Mouse (Mus musculus) CH12.LX (cell line): ENCODE data around the gene Sh3rf1. TPM values are rescaled to one million over a fixed set of nuclear protein-coding genes. Genes with fewer than 3 reads are reported as not detected.

Source experiments
- DNase-seq: peaks from one replicate; pipeline ENCODE4 v3.0.0-alpha.2; 2013; ENCODE audit errors: extremely low read depth
- H3K27ac ChIP-seq: 2 replicates; pipeline ENCODE4 v1.5.1; 2012; ENCODE audit warnings: low read depth, mild to moderate bottlenecking, control low read depth, moderate library complexity; ENCODE audit not compliant: insufficient read depth
- H3K27me3 ChIP-seq: replicated peaks from 2 replicates; pipeline ENCODE3; 2012; ENCODE audit warnings: inconsistent platforms
- H3K36me3 ChIP-seq, 2 experiments: replicated peaks in 1 of 2; 2 replicates each; pipeline versions ENCODE3 to v1.6.1; 2012; ENCODE audit warnings: inconsistent platforms in 1 of 2, low read length in 1 of 2, mild to moderate bottlenecking in 1 of 2, mixed read lengths in 1 of 2, moderate library complexity in 1 of 2; ENCODE audit not compliant: control insufficient read depth in 1 of 2, insufficient read depth in 1 of 2
- H3K4me1 ChIP-seq, 2 experiments: 2 replicates each; pipeline ENCODE4 v1.6.1; 2012; ENCODE audit warnings: inconsistent platforms in 1 of 2, moderate library complexity in 1 of 2; ENCODE audit not compliant: insufficient read depth in 2 of 2, control insufficient read depth in 1 of 2
- H3K4me2 ChIP-seq: 2 replicates; pipeline ENCODE4 v1.6.1; 2012; ENCODE audit warnings: low read depth, mild to moderate bottlenecking, control low read depth; ENCODE audit not compliant: poor library complexity, insufficient read depth, severe bottlenecking
- H3K4me3 ChIP-seq, 3 experiments: fragments of 150-350 bp in 1 of 3; sonication (generic) in 1 of 3; replicated peaks in 1 of 3; 2 replicates each; pipeline versions ENCODE3 to v1.5.1; 2011 to 2012; ENCODE audit warnings: low read depth in 2 of 3, low read length in 2 of 3, mild to moderate bottlenecking in 2 of 3, moderate library complexity in 2 of 3, control low read depth in 1 of 3, improper control_type of control experiment in 1 of 3, inconsistent platforms in 1 of 3, mixed read lengths in 1 of 3; ENCODE audit not compliant: poor library complexity in 1 of 3
- H3K79me2 ChIP-seq: replicated peaks from 2 replicates; pipeline ENCODE4 v1.6.1; 2012; ENCODE audit warnings: mild to moderate bottlenecking, moderate library complexity; ENCODE audit not compliant: control insufficient read depth, poor library complexity, insufficient read depth, severe bottlenecking; ENCODE audit errors: extremely low read depth
- H3K9ac ChIP-seq: 2 replicates; pipeline ENCODE4 v1.6.1; 2012; ENCODE audit warnings: low read depth, mild to moderate bottlenecking, control low read depth, moderate library complexity; ENCODE audit not compliant: insufficient read depth
- H3K9me3 ChIP-seq: replicated peaks from 2 replicates; pipeline ENCODE3; 2012; ENCODE audit warnings: low read length, inconsistent platforms, mixed read lengths
- BHLHE40 ChIP-seq: IDR thresholded peaks from 2 replicates; pipeline ENCODE4 v1.6.1; 2011; ENCODE audit warnings: mild to moderate bottlenecking, low read depth, low read length, improper control_type of control experiment
- CHD1 ChIP-seq: IDR thresholded peaks from 2 replicates; pipeline ENCODE4 v1.6.1; 2012; ENCODE audit warnings: low read depth, low read length, improper control_type of control experiment, inconsistent platforms
- CHD2 ChIP-seq: IDR thresholded peaks from 2 replicates; pipeline ENCODE4 v1.6.1; 2011; ENCODE audit warnings: low read length, improper control_type of control experiment
- CTCF ChIP-seq, 2 experiments: IDR thresholded peaks in 1 of 2; conservative IDR thresholded peaks in 1 of 2; 2 replicates each; pipeline ENCODE4 v1.5.1; 2011 to 2012; ENCODE audit warnings: low read depth in 2 of 2, low read length in 2 of 2, improper control_type of control experiment in 1 of 2, inconsistent platforms in 1 of 2, mild to moderate bottlenecking in 1 of 2, moderate library complexity in 1 of 2
- ELF1 ChIP-seq: IDR thresholded peaks from 2 replicates; pipeline ENCODE4 v1.6.1; 2014; ENCODE audit warnings: low read depth, mild to moderate bottlenecking, inconsistent platforms, low read length, improper control_type of control experiment
- EP300 ChIP-seq: IDR thresholded peaks from 2 replicates; pipeline ENCODE4 v1.6.1; 2011; ENCODE audit warnings: low read length, improper control_type of control experiment
- GABPA ChIP-seq: IDR thresholded peaks from 2 replicates; pipeline ENCODE4 v1.6.1; 2012; ENCODE audit warnings: low read depth, low read length, improper control_type of control experiment, inconsistent platforms; ENCODE audit not compliant: insufficient replicate concordance
- JUN ChIP-seq: IDR thresholded peaks from 2 replicates; pipeline ENCODE4 v1.6.1; 2011; ENCODE audit warnings: low read depth, mild to moderate bottlenecking, low read length, improper control_type of control experiment, moderate library complexity; ENCODE audit not compliant: insufficient read depth
- MAFK ChIP-seq: IDR thresholded peaks from 2 replicates; pipeline ENCODE4 v1.6.1; 2011; ENCODE audit warnings: low read length, improper control_type of control experiment; ENCODE audit not compliant: insufficient replicate concordance
- MAX ChIP-seq: IDR thresholded peaks from 2 replicates; pipeline ENCODE4 v1.6.1; 2011; ENCODE audit warnings: low read length, improper control_type of control experiment
- MAZ ChIP-seq: IDR thresholded peaks from 2 replicates; pipeline ENCODE4 v1.6.1; 2012; ENCODE audit warnings: low read depth, mild to moderate bottlenecking, inconsistent platforms, low read length, improper control_type of control experiment, moderate library complexity
- MEF2A ChIP-seq: IDR thresholded peaks from 2 replicates; pipeline ENCODE4 v1.6.1; 2014; ENCODE audit warnings: low read depth, mild to moderate bottlenecking, inconsistent platforms, low read length, improper control_type of control experiment, borderline replicate concordance
- MXI1 ChIP-seq: IDR thresholded peaks from 2 replicates; pipeline ENCODE4 v1.6.1; 2011; ENCODE audit warnings: mild to moderate bottlenecking, low read depth, low read length, improper control_type of control experiment
- MYC ChIP-seq: IDR thresholded peaks from 2 replicates; pipeline ENCODE4 v1.6.1; 2011; ENCODE audit warnings: low read depth, mild to moderate bottlenecking, improper control_type of control experiment, low read length
- POLR2A ChIP-seq: IDR thresholded peaks from 2 replicates; pipeline ENCODE4 v1.6.1; 2011; ENCODE audit warnings: low read depth, mild to moderate bottlenecking, improper control_type of control experiment, low read length
- RAD21 ChIP-seq: IDR thresholded peaks from 2 replicates; pipeline ENCODE4 v1.6.1; 2011; ENCODE audit warnings: low read depth, mild to moderate bottlenecking, low read length, improper control_type of control experiment, moderate library complexity
- RCOR1 ChIP-seq: conservative IDR thresholded peaks from 2 replicates; pipeline ENCODE4 v1.6.1; 2012; ENCODE audit warnings: low read depth, mild to moderate bottlenecking, inconsistent platforms, low read length, improper control_type of control experiment
- SMC3 ChIP-seq: IDR thresholded peaks from 2 replicates; pipeline ENCODE4 v1.6.1; 2011; ENCODE audit warnings: low read depth, low read length, improper control_type of control experiment
- TBP ChIP-seq: conservative IDR thresholded peaks from 2 replicates; pipeline ENCODE4 v1.6.1; 2011; ENCODE audit warnings: low read depth, low read length, improper control_type of control experiment
- TCF12 ChIP-seq: IDR thresholded peaks from 2 replicates; pipeline ENCODE4 v1.6.1; 2014; ENCODE audit warnings: low read depth, mild to moderate bottlenecking, inconsistent platforms, low read length, improper control_type of control experiment
- UBTF ChIP-seq: IDR thresholded peaks from 2 replicates; pipeline ENCODE4 v1.6.1; 2012; ENCODE audit warnings: low read depth, mild to moderate bottlenecking, inconsistent platforms, low read length, improper control_type of control experiment, moderate library complexity
- USF1 ChIP-seq: IDR thresholded peaks from 2 replicates; pipeline ENCODE4 v1.6.1; 2014; ENCODE audit warnings: low read depth, mild to moderate bottlenecking, inconsistent platforms, low read length, improper control_type of control experiment
- ZC3H11A ChIP-seq: IDR thresholded peaks from 2 replicates; pipeline ENCODE4 v1.6.1; 2012; ENCODE audit warnings: low read depth, mild to moderate bottlenecking, inconsistent platforms, low read length, improper control_type of control experiment
- ZKSCAN1 ChIP-seq: IDR thresholded peaks from 2 replicates; pipeline ENCODE4 v1.6.1; 2012; ENCODE audit warnings: low read depth, inconsistent platforms, low read length, improper control_type of control experiment, borderline replicate concordance
- ZMIZ1 ChIP-seq: IDR thresholded peaks from 2 replicates; pipeline ENCODE4 v1.6.1; 2012; ENCODE audit warnings: low read depth, mild to moderate bottlenecking, inconsistent platforms, low read length, improper control_type of control experiment
- dilution Hi-C: fragments of 300-500 bp; cut with MboI; formaldehyde crosslinking; loops from 2 replicates; pipeline ENCODE4 v1.14.3; 2020; ENCODE audit warnings: low sequenced_read_pairs; ENCODE audit not compliant: extremely low pct_unique_long_range_greater_than_20kb, extremely low pct_ligation_motif_present
- in situ Hi-C: fragments of 300-500 bp; cut with MboI; formaldehyde crosslinking; loops from 3 replicates; pipeline ENCODE4 v1.14.3; 2019; ENCODE audit warnings: low sequenced_read_pairs, low pct_ligation_motif_present, low pct_unique_long_range_greater_than_20kb, mixed read lengths
- polyA plus RNA-seq: library from polyadenylated mRNA; unstranded; fragments of >175 nt; gene quantifications from 2 replicates; pipeline ENCODE4 v1.2.1, GENCODE M21; 2012; ENCODE audit warnings: low read depth; ENCODE audit not compliant: insufficient read length
- total RNA-seq, 2 experiments: library from RNA; depleted of rRNA; stranded (reverse); fragments of 300-350 nt in 1 of 2; fragments of >200 nt in 1 of 2; gene quantifications; 2 replicates each; pipeline ENCODE4 v1.2.3; 2012 to 2014

The Sh3rf1 gene
- total and polyA plus RNA-seq, 3 experiments, result 6.0 to 16.8 (median 10.6) TPM

GRCm38 (mm10) chr8:61374059-61374755, 150.5 kb downstream of the Sh3rf1 start:
- Histone ChIP-seq H3K36me3 (peaks cover 20 to 64% of the 10 kb centered on the region in 2 experiments), H3K79me2 (no peaks in the 10 kb centered on the region; the same call in 1 of the 2 replicates), H3K27me3 (no peaks in the 10 kb centered on the region), H3K4me2 (no peak overlapping the region), H3K9me3 (no peaks in the 10 kb centered on the region), H3K4me1 (peaks cover 0 to 6% of the 10 kb centered on the region in 2 experiments; a peak in 2 of 4 replicates), H3K4me3 (no peak overlapping the region), H3K9ac (no peak overlapping the region), H3K27ac (no peak overlapping the region)
- dilution Hi-C loops, result no loop called here
- DNase-seq, result no peak
- in situ Hi-C loops, result no loop called here
- TF ChIP-seq ZKSCAN1 (no peak), POLR2A (no peak), ZC3H11A (no peak), JUN (no peak), UBTF (no peak), ZMIZ1 (no peak), RCOR1 (no peak), RAD21 (peak; percentile 57), BHLHE40 (no peak), CTCF (conservative IDR thresholded peaks at IDR 0.05 in 1 of 2, IDR thresholded peaks at IDR 0.05 in 1 of 2; ENCODE audit: low read depth in 2 of 2, low read length in 2 of 2) (peak; percentile 13 to 55; a peak in 2 of 4 replicates), MXI1 (no peak), GABPA (no peak), TCF12 (no peak), USF1 (no peak), MEF2A (no peak), CHD2 (no peak), EP300 (no peak), MAX (no peak), SMC3 (peak; percentile 51), ELF1 (no peak), MAZ (no peak)

DNA sequence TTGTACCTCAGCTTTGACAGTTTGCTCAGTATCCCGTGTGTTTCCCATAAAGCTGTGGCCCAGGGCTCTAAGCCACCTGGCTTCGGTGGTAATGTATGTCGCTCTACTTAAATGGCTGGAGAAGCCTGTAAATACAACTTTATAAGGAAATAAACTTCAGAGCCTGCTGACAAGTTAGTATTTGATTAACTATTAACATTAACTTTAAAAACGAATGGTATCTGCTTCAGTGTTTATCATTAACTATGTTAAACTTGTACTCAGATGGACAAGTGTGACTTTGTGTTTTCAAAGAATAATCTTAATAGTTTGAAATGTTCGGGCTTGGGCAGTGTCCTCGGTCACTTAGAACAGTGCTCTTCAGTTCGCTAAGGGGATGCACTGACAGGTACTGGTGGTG, 151.5 kb downstream of the Sh3rf1 start:
- H3K27me3 ChIP-seq, result no peaks in the 10 kb centered on the region
- DNase-seq, result no peak
- H3K4me2 ChIP-seq, result no peak overlapping the region
- TF ChIP-seq MAZ, result no peak
- TF ChIP-seq MAFK, result no peak
- TF ChIP-seq CHD2, result no peak
- TF ChIP-seq GABPA, result no peak
- TF ChIP-seq TBP, result no peak
- TF ChIP-seq CHD1, result no peak
- TF ChIP-seq ZKSCAN1, result no peak
- no peak for TF ChIP-seq MYC
- TF ChIP-seq, all 38 proteins: peak for 0
- Histone ChIP-seq H3K79me2 (no peaks in the 10 kb centered on the region; the same call in 1 of the 2 replicates), H3K9ac (no peak overlapping the region), H3K27ac (no peak overlapping the region), H3K9me3 (no peaks in the 10 kb centered on the region), H3K4me3 (no peak overlapping the region), H3K36me3 (peaks cover 23 to 73% of the 10 kb centered on the region in 2 experiments), H3K4me1 (peaks cover 0 to 6% of the 10 kb centered on the region in 2 experiments; a peak in 2 of 4 replicates)
- in situ Hi-C loops, result no loop called here
- dilution Hi-C loops, result no loop called here
